Mouse (Mus musculus): ENCODE measurements around the gene Cd27.

The Cd27 gene

GRCm38 (mm10) chr6:125244551-125244950 lies 7.7 kb upstream of the Cd27 start:
- no peak for DNase-seq (ENCODE audit: low spot score)

- no peak for DNase-seq (ENCODE audit: low spot score)
Observed at GRCm38 (mm10) chr6:125241566-125241965, 4.8 kb upstream of the Cd27 start.

GRCm38 (mm10) chr6:125240617-125241016 lies 3.8 kb upstream of the Cd27 start:
- DNase-seq (ENCODE audit: low spot score), result no peak

GRCm38 (mm10) chr6:125239547-125239946 lies 2.7 kb upstream of the Cd27 start:
- DNase-seq (ENCODE audit: low spot score), result no peak

GRCm38 (mm10) chr6:125238396-125238795 lies 1.6 kb upstream of the Cd27 start:
- no peak for DNase-seq (ENCODE audit: low spot score)

- no peak for DNase-seq (ENCODE audit: low spot score)
Observed at GRCm38 (mm10) chr6:125237421-125237820, 611 bp upstream of the Cd27 start.

GRCm38 (mm10) chr6:125236341-125236740 lies 469 bp downstream of the Cd27 start:
- DNase-seq (ENCODE audit: low spot score), result no peak

GRCm38 (mm10) chr6:125234520-125234828 lies 2.3 kb downstream of the Cd27 start:
- DNase-seq (ENCODE audit: low spot score), result no peak

GRCm38 (mm10) chr6:125233816-125234519 lies 2.8 kb downstream of the Cd27 start:
- no peak for DNase-seq (ENCODE audit: low spot score)

- no peak for DNase-seq (ENCODE audit: low spot score)
Observed at GRCm38 (mm10) chr6:125232516-125232915, 4.3 kb downstream of the Cd27 start.

GRCm38 (mm10) chr6:125232045-125232437 lies 4.8 kb downstream of the Cd27 start:
- no peak for DNase-seq (ENCODE audit: low spot score)

- peak; percentile 34 for DNase-seq (ENCODE audit: low spot score)
Observed at GRCm38 (mm10) chr6:125231117-125232044, 5.4 kb downstream of the Cd27 start, which contains the start of gene Tapbpl. Gene Tapbpl (minus strand): TSS chr6:125231860.

GRCm38 (mm10) chr6:125230571-125230970 lies 6.2 kb downstream of the Cd27 start:
- DNase-seq (ENCODE audit: low spot score), result no peak

GRCm38 (mm10) chr6:125225518-125226115 lies 11.2 kb downstream of the Cd27 start:
- DNase-seq (ENCODE audit: low spot score), result no peak

- no peak for DNase-seq (ENCODE audit: low spot score)
Observed at GRCm38 (mm10) chr6:125222577-125222976, 14.2 kb downstream of the Cd27 start.

GRCm38 (mm10) chr6:125222146-125222545 lies 14.7 kb downstream of the Cd27 start:
- no peak for DNase-seq (ENCODE audit: low spot score)

GRCm38 (mm10) chr6:125221115-125221745 lies 15.6 kb downstream of the Cd27 start:
- DNase-seq (ENCODE audit: low spot score), result no peak

- DNase-seq (ENCODE audit: low spot score), result peak; percentile 29
Observed at GRCm38 (mm10) chr6:125218963-125219362, 17.8 kb downstream of the Cd27 start.

GRCm38 (mm10) chr6:125217899-125218298 lies 18.9 kb downstream of the Cd27 start:
- no peak for DNase-seq (ENCODE audit: low spot score)

- no peak for DNase-seq (ENCODE audit: low spot score)
Observed at GRCm38 (mm10) chr6:125216898-125217297, 19.9 kb downstream of the Cd27 start.

GRCm38 (mm10) chr6:125215148-125215954 lies 21.5 kb downstream of the Cd27 start, which contains the start of gene Vamp1:
Gene Vamp1 (plus strand): TSS chr6:125215551.
- peak; percentile 96 for DNase-seq (ENCODE audit: low spot score)

Measured in yolk sac, embryonic 10.5 days (tissue).